Mouse (Mus musculus) neural tube, embryonic 11.5 days (tissue): Measurements from ENCODE around the gene Kcnk3. TPM values are rescaled to one million over a fixed set of nuclear protein-coding genes. Genes with fewer than 3 reads are reported as not detected.

Experiments
- ATAC-seq: fragments of 200-750 bp; cut with Nextera tagmentation; 2 replicates; pipeline ENCODE4 v1.8.0; 2017; ENCODE audit warnings: moderate number of reproducible peaks, mild to moderate bottlenecking, moderate TSS enrichment, moderate library complexity; ENCODE audit not compliant: insufficient read depth, low FRiP score, low TSS enrichment
- DNase-seq: peaks from one replicate; pipeline ENCODE4 v3.0.0-alpha.2; 2015; ENCODE audit warnings: low spot score
- H3K27ac ChIP-seq: fragments of 300-500 bp; sonication (generic); 2 replicates; pipeline ENCODE4 v1.5.1; 2014; ENCODE audit warnings: low read depth, mild to moderate bottlenecking, low read length
- H3K27me3 ChIP-seq: fragments of 300-500 bp; sonication (generic); 2 replicates; pipeline ENCODE4 v1.6.1; 2014; ENCODE audit warnings: mild to moderate bottlenecking, low read length, mixed read lengths; ENCODE audit not compliant: control insufficient read depth, insufficient read depth
- H3K36me3 ChIP-seq: fragments of 300-500 bp; sonication (generic); 2 replicates; pipeline ENCODE4 v1.6.1; 2014; ENCODE audit warnings: mild to moderate bottlenecking, low read length, moderate library complexity, mixed read lengths; ENCODE audit not compliant: control insufficient read depth, insufficient read depth
- H3K4me1 ChIP-seq: fragments of 300-500 bp; sonication (generic); 2 replicates; pipeline ENCODE4 v1.6.1; 2014; ENCODE audit warnings: low read length, mixed read lengths; ENCODE audit not compliant: control insufficient read depth, insufficient read depth
- H3K4me2 ChIP-seq: fragments of 300-500 bp; sonication (generic); 2 replicates; pipeline ENCODE4 v1.6.1; 2014; ENCODE audit warnings: low read depth, mild to moderate bottlenecking, moderate library complexity
- H3K4me3 ChIP-seq: fragments of 300-500 bp; sonication (generic); 2 replicates; pipeline ENCODE4 v1.5.1; 2014; ENCODE audit warnings: low read depth, low read length
- H3K9ac ChIP-seq: fragments of 300-500 bp; sonication (generic); 2 replicates; pipeline ENCODE4 v1.6.1; 2014; ENCODE audit warnings: mild to moderate bottlenecking, low read length
- H3K9me3 ChIP-seq: fragments of 300-500 bp; sonication (generic); 2 replicates; pipeline ENCODE4 v1.6.1; 2016; ENCODE audit warnings: low read length; ENCODE audit not compliant: control insufficient read depth
- WGBS: fragments of 180-500 bp; shearing (Covaris S2); extraction: QIAGEN DNeasy Blood & Tissue Kit; methylation state at CpG from one replicate; pipeline ENCODE4 v1.1.7; 2014; 5-methylcytosine and 5-hydroxymethylcytosine counted together
- polyA plus RNA-seq: library from polyadenylated mRNA; unstranded; fragments of >200 nt; fragmentation: Nextera tagmentation; extraction: Ambion mirVana; gene quantifications from 2 replicates; pipeline ENCODE4 v1.2.1, GENCODE M21; 2014

The Kcnk3 gene
- polyA plus RNA-seq, 1 experiment from 2014 or later: 0.92 TPM

DNA sequence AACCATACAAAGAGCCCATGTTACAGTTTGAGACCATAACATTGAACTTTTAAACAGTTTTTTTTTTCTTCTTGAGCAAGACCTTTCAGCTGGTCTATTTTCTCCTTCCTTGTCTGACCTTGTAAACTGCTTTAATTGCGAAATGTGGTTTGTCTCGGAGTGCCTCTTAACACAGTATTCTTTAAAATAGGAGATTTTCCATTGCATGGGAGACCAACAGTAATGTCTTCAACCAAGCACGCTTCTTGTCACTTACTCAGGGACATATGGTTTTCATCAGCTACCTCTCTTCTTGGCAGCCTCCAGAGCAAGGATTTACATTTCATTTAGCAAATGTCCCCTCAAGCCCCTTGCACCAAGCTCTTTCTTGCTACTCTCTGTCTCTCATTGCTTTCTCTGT lies 31.7 kb upstream of the Kcnk3 start:
- Histone ChIP-seq H3K27ac (no peak overlapping the region), H3K9ac (no peak overlapping the region), H3K4me1 (no peaks in the 10 kb centered on the region), H3K36me3 (no peaks in the 10 kb centered on the region), H3K4me2 (no peak overlapping the region), H3K9me3 (no peaks in the 10 kb centered on the region), H3K27me3 (no peaks in the 10 kb centered on the region), H3K4me3 (no peak overlapping the region)
- WGBS: 85% methylated on average over 3 of the region's 3 CpGs
- ATAC-seq (no peak), DNase-seq (no peak)

DNA sequence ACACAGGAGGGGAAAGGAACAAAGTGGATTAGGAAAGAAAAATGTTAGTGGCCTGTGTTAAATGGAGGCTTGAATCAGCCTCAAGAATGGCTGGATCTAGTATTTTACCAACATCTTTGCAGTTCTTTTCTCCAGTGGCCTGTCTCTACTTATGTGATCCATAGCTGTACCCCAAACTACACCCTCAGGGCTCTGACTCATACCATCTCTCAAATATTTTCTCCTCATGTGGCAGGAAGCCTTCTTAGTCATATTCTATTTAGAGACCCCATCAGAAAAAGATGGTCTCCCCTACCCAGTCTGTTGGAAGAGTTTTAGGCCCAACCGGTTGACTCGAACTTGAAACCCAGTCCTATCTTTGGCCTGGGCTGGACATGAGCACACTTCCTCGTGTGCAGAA lies 28.5 kb upstream of the Kcnk3 start:
- Histone ChIP-seq H3K9me3 (no peaks in the 10 kb centered on the region), H3K27me3 (no peaks in the 10 kb centered on the region), H3K4me1 (no peaks in the 10 kb centered on the region), H3K9ac (no peak overlapping the region), H3K4me3 (no peak overlapping the region), H3K27ac (no peak overlapping the region), H3K4me2 (no peak overlapping the region), H3K36me3 (no peaks in the 10 kb centered on the region)
- 85% methylated on average over 3 of the region's 3 CpGs for WGBS
- DNase-seq (no peak), ATAC-seq (no peak)

GRCm38 (mm10) chr5:30559986-30560493 lies 27.9 kb upstream of the Kcnk3 start:
- 33% methylated on average over 3 of the region's 3 CpGs for WGBS

GRCm38 (mm10) chr5:30568479-30568878 lies 19.5 kb upstream of the Kcnk3 start:
- WGBS: 82% methylated on average over 1 of the region's 1 CpGs
- H3K4me3 ChIP-seq: no peak overlapping the region
- no peak for ATAC-seq

More at GRCm38 (mm10) chr5:30559986-30560493, 27.9 kb upstream of the Kcnk3 start:
- Histone ChIP-seq H3K36me3 (no peaks in the 10 kb centered on the region), H3K4me3 (no peak overlapping the region), H3K9ac (no peak overlapping the region), H3K9me3 (no peaks in the 10 kb centered on the region), H3K27me3 (no peaks in the 10 kb centered on the region), H3K4me1 (no peaks in the 10 kb centered on the region), H3K4me2 (no peak overlapping the region), H3K27ac (no peak overlapping the region)
- ATAC-seq (no peak), DNase-seq (no peak)

DNA sequence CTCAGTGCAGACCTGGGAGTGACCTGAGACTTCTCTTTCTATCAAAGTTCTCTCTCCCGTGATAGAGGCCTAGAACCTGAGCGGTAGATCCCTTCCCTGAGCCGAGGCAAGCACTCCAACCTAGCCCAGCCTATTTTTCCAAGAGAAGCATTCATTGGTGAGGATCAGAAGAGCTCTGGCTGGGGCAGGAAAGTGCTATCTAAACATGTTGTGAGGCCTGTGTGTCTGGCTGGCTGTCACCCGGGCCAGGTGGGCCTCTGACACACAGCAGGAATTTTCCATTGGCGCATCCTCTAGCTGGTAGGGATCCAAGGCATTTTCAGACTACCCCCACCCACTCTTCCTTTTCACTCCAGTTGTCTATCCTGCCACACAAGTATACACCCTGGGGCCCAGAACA lies 16.1 kb upstream of the Kcnk3 start:
- ATAC-seq: no peak
- Histone ChIP-seq H3K4me1 (no peaks in the 10 kb centered on the region), H3K4me2 (no peak overlapping the region), H3K9ac (no peak overlapping the region), H3K36me3 (no peaks in the 10 kb centered on the region), H3K9me3 (no peaks in the 10 kb centered on the region), H3K4me3 (no peak overlapping the region), H3K27ac (no peak overlapping the region), H3K27me3 (no peaks in the 10 kb centered on the region)
- WGBS: 84% methylated on average over 5 of the region's 5 CpGs
- DNase-seq: no peak

More at GRCm38 (mm10) chr5:30568479-30568878, 19.5 kb upstream of the Kcnk3 start:
- no peaks in the 10 kb centered on the region for H3K36me3 ChIP-seq
- H3K9ac ChIP-seq: no peak overlapping the region
- no peaks in the 10 kb centered on the region for H3K9me3 ChIP-seq
- H3K27ac ChIP-seq: no peak overlapping the region
- no peak for DNase-seq
- H3K27me3 ChIP-seq: no peaks in the 10 kb centered on the region
- no peak overlapping the region for H3K4me2 ChIP-seq
- no peaks in the 10 kb centered on the region for H3K4me1 ChIP-seq

DNA sequence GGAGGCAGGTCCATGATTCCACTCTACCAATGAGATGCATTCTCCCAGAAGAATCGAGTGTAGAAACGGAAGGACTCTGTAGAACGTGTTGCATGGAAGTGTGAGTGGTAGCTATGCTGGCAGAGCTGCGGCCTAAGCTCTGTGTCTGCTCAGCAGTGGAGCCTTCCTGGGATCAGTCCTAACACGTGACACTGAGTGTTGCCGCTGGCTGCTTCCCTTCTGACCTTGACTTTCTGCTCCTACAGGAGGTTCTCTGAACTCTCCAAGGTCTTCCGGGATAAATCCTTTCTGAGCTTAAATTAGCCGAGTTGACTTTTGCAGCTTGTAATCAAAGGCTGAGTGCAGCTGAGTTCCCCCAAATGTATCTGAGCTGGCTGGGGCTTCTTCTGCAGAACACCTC lies 13.6 kb upstream of the Kcnk3 start:
- no peaks in the 10 kb centered on the region for H3K36me3 ChIP-seq
- no peaks in the 10 kb centered on the region for H3K27me3 ChIP-seq
- WGBS: 94% methylated on average over 8 of the region's 8 CpGs
- no peak overlapping the region for H3K27ac ChIP-seq
- DNase-seq (no peak), ATAC-seq (no peak)
- H3K4me3 ChIP-seq: no peak overlapping the region
- no peaks in the 10 kb centered on the region for H3K4me1 ChIP-seq
- H3K9me3 ChIP-seq: no peaks in the 10 kb centered on the region
- H3K4me2 ChIP-seq: no peak overlapping the region
- no peak overlapping the region for H3K9ac ChIP-seq

GRCm38 (mm10) chr5:30576233-30576632 lies 11.7 kb upstream of the Kcnk3 start:
- Histone ChIP-seq H3K9me3 (no peaks in the 10 kb centered on the region), H3K27me3 (no peaks in the 10 kb centered on the region), H3K36me3 (no peaks in the 10 kb centered on the region), H3K4me1 (no peaks in the 10 kb centered on the region), H3K27ac (no peak overlapping the region), H3K4me3 (no peak overlapping the region), H3K9ac (no peak overlapping the region), H3K4me2 (no peak overlapping the region)
- 78% methylated on average over 7 of the region's 7 CpGs for WGBS
- ATAC-seq: no peak
- DNase-seq: no peak

DNA sequence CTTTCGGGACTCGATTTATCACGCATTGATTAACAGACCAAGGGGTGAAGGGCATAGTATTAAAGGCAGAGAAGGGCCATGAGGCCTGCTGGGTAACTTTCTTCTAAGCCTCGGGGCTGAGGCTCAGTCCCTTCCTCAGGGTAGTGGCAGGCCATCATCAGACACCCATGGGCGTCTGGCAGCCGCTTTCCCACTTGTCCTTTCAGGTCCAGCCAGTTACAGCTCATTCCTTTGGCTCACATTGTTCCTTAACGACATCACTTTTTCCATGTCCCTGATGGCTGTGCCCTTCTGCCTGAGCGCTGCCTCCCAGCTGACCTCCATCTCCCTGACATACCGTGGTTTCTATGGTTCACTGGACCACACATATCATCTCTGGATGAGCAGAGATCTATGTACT lies 10.7 kb upstream of the Kcnk3 start:
- no peaks in the 10 kb centered on the region for H3K4me1 ChIP-seq
- DNase-seq (no peak), ATAC-seq (no peak)
- no peak overlapping the region for H3K9ac ChIP-seq
- no peak overlapping the region for H3K27ac ChIP-seq
- no peaks in the 10 kb centered on the region for H3K27me3 ChIP-seq
- no peaks in the 10 kb centered on the region for H3K36me3 ChIP-seq
- 70% methylated on average over 9 of the region's 9 CpGs for WGBS
- no peak overlapping the region for H3K4me3 ChIP-seq
- H3K9me3 ChIP-seq: no peaks in the 10 kb centered on the region
- H3K4me2 ChIP-seq: no peak overlapping the region

- Histone ChIP-seq H3K4me3 (no peak overlapping the region), H3K27ac (no peak overlapping the region), H3K27me3 (no peaks in the 10 kb centered on the region), H3K4me1 (no peaks in the 10 kb centered on the region), H3K36me3 (no peaks in the 10 kb centered on the region), H3K9ac (no peak overlapping the region), H3K9me3 (no peaks in the 10 kb centered on the region), H3K4me2 (no peak overlapping the region)
- ATAC-seq: no peak
- WGBS: 86% methylated on average over 12 of the region's 12 CpGs
- DNase-seq: no peak
Observed at GRCm38 (mm10) chr5:30577654-30578310, 10.2 kb upstream of the Kcnk3 start.
